Comparison of ENCODE assay signal across 10 mouse cellular contexts in genomic region chr16:32431926-32432325, GRCm38 (mm10). TPM values are rescaled to one million over a fixed set of nuclear protein-coding genes. Genes with fewer than 3 reads are reported as not detected.
A peak's percentile ranks its signal among the peaks of the same experiment; 100 is the strongest.
DNase-seq lines count a peak whose midpoint lies in the region; ATAC-seq and TF ChIP-seq lines count a peak whose summit lies in the region.
"Had no signal": no experiment of that assay in that cellular context is flagged by ENCODE, and none has a peak within 500 bp of the region (broad histone marks: within the 10 kb centered on the region; RNA-seq: fewer than 3 reads in every experiment).

No protein-coding gene starts in this region.

- H3K4me3 ChIP-seq in lung, postnatal 0 days (ENCODE audit: low read depth, low read length) = peak overlapping the region; percentile 70; the same call in 1 of the 2 replicates
- H3K4me3 ChIP-seq in forebrain, embryonic 13.5 days = 0 out of 2 replicates have a peak overlapping the region, but pooled peaks have one; percentile 87
- peak overlapping the region; percentile 89; the same call in 1 of the 2 replicates for H3K4me3 ChIP-seq in limb, embryonic 10.5 days
- peak overlapping the region; percentile 74; the same call in 1 of the 2 replicates for H3K4me3 ChIP-seq in neural tube, embryonic 14.5 days (ENCODE audit: low read depth, low read length)
- no peak overlapping the region for H3K4me3 ChIP-seq in thymus, adult 2 months (ENCODE audit: control insufficient read depth, insufficient read depth, low read length)

- H3K36me3 ChIP-seq in lung, postnatal 0 days (ENCODE audit: insufficient read depth, low read length) = no peaks in the 10 kb centered on the region
- no peaks in the 10 kb centered on the region; the same call in 1 of the 2 replicates for H3K36me3 ChIP-seq in forebrain, embryonic 13.5 days (ENCODE audit: poor library complexity, severe bottlenecking)
- H3K36me3 ChIP-seq in limb, embryonic 10.5 days = 0 out of 2 replicates have a peak, but pooled peaks cover 3% of the 10 kb centered on the region
- no peaks in the 10 kb centered on the region for H3K36me3 ChIP-seq in neural tube, embryonic 14.5 days (ENCODE audit: control insufficient read depth, insufficient read depth, low read length)
- no peaks in the 10 kb centered on the region for H3K36me3 ChIP-seq in thymus, adult 2 months (ENCODE audit: control insufficient read depth, insufficient read depth, low read length)

- ATAC-seq in lung, postnatal 0 days = no peak
- no peak for ATAC-seq in forebrain, embryonic 13.5 days
- ATAC-seq in neural tube, embryonic 14.5 days (ENCODE audit: low read depth) = no peak

- H3K9me3 ChIP-seq in lung, postnatal 0 days (ENCODE audit: low read length) = no peaks in the 10 kb centered on the region
- H3K9me3 ChIP-seq in forebrain, embryonic 13.5 days (replicated peaks) = no peaks in the 10 kb centered on the region
- H3K9me3 ChIP-seq in limb, embryonic 10.5 days (replicated peaks) = no peaks in the 10 kb centered on the region
- H3K9me3 ChIP-seq in neural tube, embryonic 14.5 days (ENCODE audit: control insufficient read depth, low read length) = no peaks in the 10 kb centered on the region

- peak overlapping the region; percentile 80 for H3K4me2 ChIP-seq in lung, postnatal 0 days (replicated peaks; ENCODE audit: low read depth, low read length)
- peak overlapping the region; percentile 86 for H3K4me2 ChIP-seq in forebrain, embryonic 13.5 days
- H3K4me2 ChIP-seq in neural tube, embryonic 14.5 days (ENCODE audit: low read depth, low read length) = peak overlapping the region; percentile 75

- no peak for TF ChIP-seq EP300 in lung, postnatal 0 days (IDR thresholded peaks at IDR 0.05)

- no peak for TF ChIP-seq POLR2A in thymus, adult 2 months (IDR thresholded peaks at IDR 0.05; ENCODE audit: control insufficient read depth, extremely low read depth, insufficient read depth, low read length, poor library complexity)

- TF ChIP-seq CTCF in lung, postnatal 0 days (IDR thresholded peaks at IDR 0.05) = no peak
- no peak for TF ChIP-seq CTCF in thymus, adult 2 months (IDR thresholded peaks at IDR 0.05; ENCODE audit: borderline replicate concordance, control insufficient read depth, extremely low read depth, insufficient read depth, low read length, poor library complexity)

- H3K27me3 ChIP-seq in lung, postnatal 0 days (replicated peaks; ENCODE audit: insufficient read depth, low read length) = no peaks in the 10 kb centered on the region
- no peaks in the 10 kb centered on the region for H3K27me3 ChIP-seq in forebrain, embryonic 13.5 days
- H3K27me3 ChIP-seq in limb, embryonic 10.5 days (ENCODE audit: low read depth, poor library complexity, severe bottlenecking) = no peaks in the 10 kb centered on the region
- no peaks in the 10 kb centered on the region for H3K27me3 ChIP-seq in neural tube, embryonic 14.5 days (ENCODE audit: control insufficient read depth, insufficient read depth, low read length)
- no peaks in the 10 kb centered on the region for H3K27me3 ChIP-seq in thymus, adult 2 months (ENCODE audit: control insufficient read depth, insufficient read depth, low read length)

- DNase-seq in lung, postnatal 0 days (ENCODE audit: low spot score) = no peak
- DNase-seq in lung, adult 18-20 months = no peak
- DNase-seq in limb, embryonic 10.5 days (ENCODE audit: low spot score) = no peak
- no peak for DNase-seq in cerebellum, postnatal 10 days
- no peak for DNase-seq in left cerebral cortex, postnatal 14 days (ENCODE audit: low spot score in 2 of 2)
- DNase-seq in thymus, adult 2 months = no peak

- H3K27ac ChIP-seq in lung, postnatal 0 days (ENCODE audit: low read length) = no peak overlapping the region
- no peak overlapping the region for H3K27ac ChIP-seq in forebrain, embryonic 13.5 days
- no peak overlapping the region for H3K27ac ChIP-seq in limb, embryonic 10.5 days
- H3K27ac ChIP-seq in neural tube, embryonic 14.5 days (ENCODE audit: low read depth, low read length) = no peak overlapping the region
- no peak overlapping the region for H3K27ac ChIP-seq in thymus, adult 2 months (ENCODE audit: control insufficient read depth, insufficient read depth, low read length)

- no peak overlapping the region for H3K9ac ChIP-seq in lung, postnatal 0 days (replicated peaks; ENCODE audit: low read depth)
- no peak overlapping the region for H3K9ac ChIP-seq in forebrain, embryonic 13.5 days
- H3K9ac ChIP-seq in neural tube, embryonic 14.5 days (replicated peaks; ENCODE audit: low read depth, low read length) = no peak overlapping the region

- intact Hi-C loops in left cerebral cortex, postnatal 14 days (cut with DNase I) = no loop called here

- 83% methylated on average over 1 of the region's 1 CpGs for WGBS in lung, postnatal 0 days
- 89% methylated on average over 1 of the region's 1 CpGs for WGBS in forebrain, embryonic 13.5 days
- 90% methylated on average over 1 of the region's 1 CpGs for WGBS in limb, embryonic 10.5 days
- 90% methylated on average over 1 of the region's 1 CpGs for WGBS in neural tube, embryonic 14.5 days
- 94% methylated on average over 1 of the region's 1 CpGs for WGBS in thymus, adult 2 months

- no peaks in the 10 kb centered on the region for H3K4me1 ChIP-seq in lung, postnatal 0 days (ENCODE audit: insufficient read depth, low read depth, low read length)
- H3K4me1 ChIP-seq in forebrain, embryonic 13.5 days = peaks cover 17% of the 10 kb centered on the region
- peaks cover 17% of the 10 kb centered on the region for H3K4me1 ChIP-seq in limb, embryonic 10.5 days
- peaks cover 13% of the 10 kb centered on the region for H3K4me1 ChIP-seq in neural tube, embryonic 14.5 days (ENCODE audit: control insufficient read depth, insufficient read depth, low read length)
- peaks cover 17% of the 10 kb centered on the region for H3K4me1 ChIP-seq in thymus, adult 2 months (replicated peaks; ENCODE audit: control insufficient read depth, insufficient read depth, low read length)

RNA-seq across cellular contexts. Expression of gene Pcyt1a, which starts 1.2 kb away (rescaled TPM):
- polyA plus RNA-seq in lung, postnatal 0 days (2015; fragmentation: Nextera tagmentation; extraction: Ambion mirVana) = 44.9 and 48.0 TPM in 2 replicates
- polyA plus RNA-seq in forebrain, embryonic 13.5 days (2015; fragmentation: Nextera tagmentation; extraction: Ambion mirVana) = 44.1 and 48.1 TPM in 2 replicates
- 38.6 and 41.4 TPM in 2 replicates for polyA plus RNA-seq in limb, embryonic 10.5 days (2016; fragmentation: Nextera tagmentation; extraction: Ambion mirVana)
- polyA plus RNA-seq in neural tube, embryonic 14.5 days (2014; fragmentation: Nextera tagmentation; extraction: Ambion mirVana) = 50.9 and 53.2 TPM in 2 replicates
- 10 to 100 TPM; 40.0 to 41.8 TPM for total RNA-seq in left cerebral cortex, postnatal 14 days (2021)
- 19.7 and 21.2 TPM in 2 replicates for polyA plus RNA-seq in thymus, adult 2 months (2012; rRNA removed)

RNA-seq across cellular contexts. Expression of gene Tctex1d2, which starts 12.4 kb away (rescaled TPM):
- 24.0 and 24.6 TPM in 2 replicates for polyA plus RNA-seq in lung, postnatal 0 days (2015; fragmentation: Nextera tagmentation; extraction: Ambion mirVana)
- polyA plus RNA-seq in forebrain, embryonic 13.5 days (2015; fragmentation: Nextera tagmentation; extraction: Ambion mirVana) = 34.5 and 37.5 TPM in 2 replicates
- polyA plus RNA-seq in limb, embryonic 10.5 days (2016; fragmentation: Nextera tagmentation; extraction: Ambion mirVana) = 31.4 and 33.2 TPM in 2 replicates
- 35.1 and 41.2 TPM in 2 replicates for polyA plus RNA-seq in neural tube, embryonic 14.5 days (2014; fragmentation: Nextera tagmentation; extraction: Ambion mirVana)
- total RNA-seq in left cerebral cortex, postnatal 14 days (2021) = 10 to 100 TPM; 12.9 to 14.5 TPM
- polyA plus RNA-seq in thymus, adult 2 months (2012; rRNA removed) = 2.5 and 3.8 TPM in 2 replicates

RNA-seq across cellular contexts. Expression of gene Tm4sf19, which starts 31.6 kb away (rescaled TPM):
- polyA plus RNA-seq in lung, postnatal 0 days (2015; fragmentation: Nextera tagmentation; extraction: Ambion mirVana) = not detected in 2 replicates
- polyA plus RNA-seq in forebrain, embryonic 13.5 days (2015; fragmentation: Nextera tagmentation; extraction: Ambion mirVana) = not detected in 2 replicates
- not detected in 2 replicates for polyA plus RNA-seq in limb, embryonic 10.5 days (2016; fragmentation: Nextera tagmentation; extraction: Ambion mirVana)
- not detected in 2 replicates for polyA plus RNA-seq in neural tube, embryonic 14.5 days (2014; fragmentation: Nextera tagmentation; extraction: Ambion mirVana)
- not detected for total RNA-seq in left cerebral cortex, postnatal 14 days (2021)
- polyA plus RNA-seq in thymus, adult 2 months (2012; rRNA removed) = 0.23 TPM in 2 replicates
- total RNA-seq: neutrophil, adult 5-6 weeks had no signal
- polyA plus RNA-seq: activated CD4-positive, CD25-positive, alpha-beta regulatory T cell, adult 4 months had no signal

RNA-seq across cellular contexts. Expression of gene Slc51a, which starts 55.8 kb away (rescaled TPM):
- 0.30 and 0.41 TPM in 2 replicates for polyA plus RNA-seq in lung, postnatal 0 days (2015; fragmentation: Nextera tagmentation; extraction: Ambion mirVana)
- polyA plus RNA-seq in forebrain, embryonic 13.5 days (2015; fragmentation: Nextera tagmentation; extraction: Ambion mirVana) = 0.25 and 0.49 TPM in 2 replicates
- 0.46 and 0.50 TPM in 2 replicates for polyA plus RNA-seq in limb, embryonic 10.5 days (2016; fragmentation: Nextera tagmentation; extraction: Ambion mirVana)
- 0.17 and 0.40 TPM in 2 replicates for polyA plus RNA-seq in neural tube, embryonic 14.5 days (2014; fragmentation: Nextera tagmentation; extraction: Ambion mirVana)
- not detected for total RNA-seq in left cerebral cortex, postnatal 14 days (2021)
- 1.3 and 1.5 TPM in 2 replicates for polyA plus RNA-seq in thymus, adult 2 months (2012; rRNA removed)
- total RNA-seq: neutrophil, adult 5-6 weeks had no signal
- polyA plus RNA-seq: activated CD4-positive, CD25-positive, alpha-beta regulatory T cell, adult 4 months had no signal
